Mouse (Mus musculus) thymus, postnatal 0 days (tissue): ENCODE results near the gene Pros1. TPM values are rescaled to one million over a fixed set of nuclear protein-coding genes. Genes with fewer than 3 reads are reported as not detected.

ENCODE experiments used
- DNase-seq: peaks from one replicate; pipeline ENCODE4 v3.0.0-alpha.2; 2015; ENCODE audit warnings: low spot score
- polyA plus RNA-seq: library from polyadenylated mRNA; unstranded; fragments of >200 nt; fragmentation: Nextera tagmentation; extraction: Ambion mirVana; gene quantifications from 2 replicates; pipeline ENCODE4 v1.2.1, GENCODE M21; 2015

The Pros1 gene
- polyA plus RNA-seq, 1 experiment from 2014 or later = 17.0 TPM

- no peak for DNase-seq
Observed at GRCm38 (mm10) chr16:62860140-62860539, 6.0 kb downstream of the Pros1 start.

GRCm38 (mm10) chr16:62861455-62861854 is 7.3 kb downstream of the Pros1 start:
- DNase-seq = no peak

DNA sequence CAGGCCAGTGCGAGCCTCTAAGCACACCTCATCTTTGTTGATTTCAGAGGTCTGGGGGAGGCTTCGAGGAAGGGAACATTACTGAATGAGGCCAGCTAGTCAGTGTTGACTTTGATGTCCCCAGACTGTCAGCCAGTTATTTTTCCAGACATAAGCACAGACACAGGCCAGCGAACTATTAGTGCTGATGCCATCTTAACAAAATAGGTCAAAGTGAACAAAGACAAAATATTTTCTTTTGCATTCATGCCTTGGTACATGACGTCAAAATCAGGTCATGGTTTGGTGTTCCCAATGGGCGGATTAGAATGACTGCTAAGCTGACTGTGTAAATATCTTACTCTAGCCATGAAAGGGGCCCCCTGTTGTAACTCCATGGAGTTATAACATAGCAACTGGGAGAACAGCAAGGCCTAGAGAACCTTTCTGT is 18.6 kb downstream of the Pros1 start:
- no peak for DNase-seq

- DNase-seq = no peak
Observed at GRCm38 (mm10) chr16:62873180-62873579, 19.1 kb downstream of the Pros1 start.

GRCm38 (mm10) chr16:62874065-62874464 is 20.0 kb downstream of the Pros1 start:
- no peak for DNase-seq

DNA sequence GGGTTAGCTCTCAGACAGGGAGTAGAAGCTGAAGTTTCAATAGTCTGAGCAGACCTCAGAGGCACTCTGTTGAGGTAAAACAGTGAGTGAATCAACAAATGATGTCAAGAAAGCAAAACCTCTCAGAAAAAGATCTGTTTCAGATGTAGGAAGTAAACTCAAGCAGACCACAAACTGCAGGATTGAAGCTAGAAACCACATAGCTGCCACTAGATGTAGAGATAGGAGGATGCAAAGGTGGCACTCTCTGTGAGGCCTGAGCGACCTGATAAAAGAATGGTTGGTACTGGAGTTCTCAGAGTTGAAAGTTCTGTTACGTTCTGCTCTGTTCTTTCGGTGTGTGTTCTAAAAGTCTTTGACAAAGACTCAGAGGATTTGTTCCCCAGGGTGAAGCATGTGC is 41.7 kb downstream of the Pros1 start:
- DNase-seq = peak; percentile 24

GRCm38 (mm10) chr16:62911364-62911763 is 57.3 kb downstream of the Pros1 start:
- DNase-seq = no peak

DNA sequence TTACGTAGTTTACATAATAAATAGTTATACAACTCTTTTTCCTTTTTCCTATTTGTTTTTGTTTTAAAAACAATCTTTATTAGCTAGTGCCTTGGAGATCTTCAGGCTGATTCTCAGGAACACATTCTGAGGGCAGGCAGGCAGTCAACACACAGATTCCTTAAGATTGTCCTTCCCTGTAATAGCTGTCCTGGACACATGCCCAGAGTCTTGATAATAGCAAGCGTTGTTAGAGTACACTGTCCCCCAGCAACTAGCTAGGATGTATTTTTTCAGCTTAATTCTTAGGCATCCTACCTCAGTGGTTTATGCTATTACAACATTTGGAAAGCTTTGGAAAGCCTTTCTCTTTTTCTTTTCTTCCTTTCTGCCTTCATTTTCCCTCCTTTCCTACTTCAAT is 58.1 kb downstream of the Pros1 start:
- DNase-seq = no peak

GRCm38 (mm10) chr16:62915530-62915929 is 61.4 kb downstream of the Pros1 start:
- DNase-seq = no peak

- DNase-seq = no peak
Observed at GRCm38 (mm10) chr16:62922245-62922644, 68.1 kb downstream of the Pros1 start.

- no peak for DNase-seq
Observed at GRCm38 (mm10) chr16:62931341-62931740, 77.2 kb downstream of the Pros1 start.

DNA sequence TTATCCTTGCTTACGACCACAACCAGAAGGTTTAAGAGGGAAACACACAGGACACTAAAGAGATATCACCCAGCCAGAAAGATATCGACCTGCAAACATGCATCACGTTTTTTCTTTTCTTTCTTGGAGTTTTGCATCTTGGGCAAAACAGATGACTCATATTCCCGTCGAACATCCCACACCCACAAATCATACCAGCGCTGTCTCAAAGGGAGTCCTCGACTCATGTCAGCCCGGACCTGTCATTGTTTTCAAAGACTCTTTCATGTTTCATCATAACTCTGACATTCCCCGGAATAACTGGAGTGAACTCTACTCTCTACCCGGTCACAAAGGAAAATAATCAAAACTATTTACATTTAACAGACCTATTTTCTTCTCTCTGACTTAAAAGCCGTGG is 82.2 kb downstream of the Pros1 start:
- no peak for DNase-seq

DNA sequence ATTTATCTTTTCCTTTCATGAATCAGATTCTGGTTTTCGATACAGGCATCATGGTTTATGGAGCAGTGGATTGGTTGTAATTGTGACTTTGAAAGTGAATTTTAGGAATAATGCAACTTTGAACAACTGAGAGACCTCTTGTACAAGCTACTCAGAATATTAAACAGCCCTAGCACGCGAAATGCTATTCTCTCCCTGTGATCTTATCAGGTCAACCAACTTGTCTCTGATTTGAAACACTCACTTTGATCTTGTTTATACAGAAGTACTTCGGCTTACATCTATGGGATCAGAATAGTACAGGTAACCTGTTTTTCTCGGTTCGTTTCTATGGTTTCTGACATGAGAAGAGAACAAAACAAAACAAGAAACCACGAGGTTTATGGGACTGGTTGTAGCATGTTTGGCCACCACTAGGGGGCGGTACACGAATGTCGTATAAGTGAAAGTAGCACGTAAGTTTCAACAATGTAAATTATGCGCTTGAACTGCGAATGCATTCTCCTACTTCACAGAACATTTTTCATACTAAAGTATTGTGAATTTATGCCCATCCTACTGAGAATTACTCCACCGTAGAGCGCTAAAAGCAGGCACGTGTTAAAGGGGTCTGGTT is 86.4 kb downstream of the Pros1 start:
- DNase-seq = peak; percentile 74

DNA sequence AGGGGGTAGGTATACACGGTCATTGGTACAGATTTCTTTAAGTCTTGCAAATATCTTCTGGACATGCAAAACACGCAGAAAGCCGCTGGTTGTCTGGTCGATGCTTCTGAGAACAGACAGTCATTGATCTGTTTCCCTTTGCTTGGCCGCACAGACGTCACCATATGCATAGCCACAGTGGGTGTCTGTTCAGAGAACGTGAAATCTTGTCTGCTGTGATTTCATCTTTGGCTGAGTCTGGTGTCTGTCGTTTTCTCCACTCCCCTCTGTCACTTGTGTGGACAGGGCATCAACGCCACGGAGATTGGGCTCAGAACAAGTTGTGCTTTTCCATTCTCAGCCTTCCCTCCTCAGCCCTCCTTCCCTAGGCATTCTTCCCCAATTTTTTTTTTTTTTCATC is 87.7 kb downstream of the Pros1 start:
- DNase-seq = no peak

- DNase-seq = no peak
Observed at GRCm38 (mm10) chr16:62942418-62943410, 88.6 kb downstream of the Pros1 start.

DNA sequence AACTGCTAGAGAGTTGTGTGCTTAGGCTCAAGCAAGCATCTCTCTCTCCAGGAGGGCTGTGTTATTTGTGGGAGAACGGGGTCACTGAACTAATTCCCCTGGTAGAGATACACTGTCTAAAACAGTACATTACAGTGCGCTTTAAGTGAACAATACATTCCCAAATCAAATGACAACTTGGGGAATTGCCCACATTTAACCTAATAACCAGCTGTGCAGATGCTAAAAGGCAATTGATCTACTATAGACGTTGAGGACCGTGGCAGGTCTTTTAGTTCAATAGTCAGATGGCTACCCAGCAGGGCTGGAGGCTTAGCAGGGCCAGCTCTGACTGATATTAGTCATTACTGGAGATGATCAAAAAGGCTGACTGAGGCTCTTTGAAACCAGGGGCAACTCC is 104.4 kb downstream of the Pros1 start:
- no peak for DNase-seq

DNA sequence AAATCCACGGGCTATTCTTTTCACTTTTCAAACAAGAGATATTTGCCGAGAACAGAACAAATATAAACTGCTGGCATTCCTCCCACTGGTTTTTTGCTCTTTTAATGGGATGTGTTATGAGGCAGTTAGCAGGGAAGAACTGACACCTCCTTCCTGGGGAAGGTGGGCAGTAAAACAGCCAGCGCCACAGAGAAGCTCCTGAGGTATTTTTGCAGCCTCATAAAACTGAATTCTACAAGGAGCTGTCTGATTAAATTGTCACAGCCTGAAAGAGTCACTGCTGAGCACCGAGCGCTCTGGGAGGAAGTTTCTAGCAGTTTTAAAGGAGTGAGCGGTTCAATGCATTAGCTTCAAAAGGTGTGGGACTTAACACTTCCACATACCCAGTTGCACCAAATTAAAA is 110.3 kb downstream of the Pros1 start:
- DNase-seq = no peak

DNA sequence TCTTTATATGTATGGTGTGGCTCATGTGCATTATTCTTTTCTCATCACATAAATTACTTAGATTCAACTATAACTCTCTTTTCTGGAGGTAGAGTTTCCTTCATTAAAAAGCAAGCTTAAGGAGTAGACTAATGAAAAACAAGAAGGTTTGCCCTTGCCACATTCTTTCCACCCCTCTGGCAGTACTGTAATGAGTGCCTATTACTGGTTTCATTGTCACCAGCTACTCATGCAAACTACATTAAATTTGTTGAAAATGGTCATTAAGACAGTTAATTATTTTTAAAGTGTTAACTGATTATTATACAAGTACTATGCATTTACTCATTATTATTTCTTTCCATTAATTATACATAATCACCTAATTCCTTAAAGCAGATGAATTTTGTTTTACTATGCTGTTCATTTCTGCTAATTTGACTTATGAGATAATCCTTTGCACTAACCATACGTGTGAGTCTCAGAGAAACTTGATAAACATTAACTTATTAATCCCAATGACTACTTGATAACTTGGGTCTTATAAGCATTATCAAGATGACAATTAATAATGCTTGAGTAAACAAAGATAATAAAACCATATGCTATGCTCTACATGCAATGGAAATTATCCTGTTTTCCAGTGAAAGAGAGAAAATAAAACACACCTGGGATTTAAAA is 117.7 kb downstream of the Pros1 start:
- DNase-seq = no peak

GRCm38 (mm10) chr16:62974926-62975325 is 120.8 kb downstream of the Pros1 start:
- no peak for DNase-seq
